Mouse (Mus musculus) embryonic fibroblast, embryonic 13.5 days (primary cell): ENCODE results near the gene March10.

ENCODE experiments used
- CTCF ChIP-seq: IDR thresholded peaks from 2 replicates; pipeline ENCODE4 v1.5.1; 2011; ENCODE audit warnings: mild to moderate bottlenecking, control low read depth, low read length, moderate library complexity, borderline replicate concordance; ENCODE audit not compliant: insufficient read depth
- POLR2A ChIP-seq: IDR thresholded peaks from 2 replicates; pipeline ENCODE4 v1.6.1; 2011; ENCODE audit warnings: low read depth, mild to moderate bottlenecking, control low read depth, low read length, moderate library complexity

GRCm38 (mm10) chr11:105470896-105471295 is 14.4 kb upstream of the March10 start:
- no peak for TF ChIP-seq CTCF
- no peak for TF ChIP-seq POLR2A
